Mouse (Mus musculus): ENCODE results near the gene B4galnt2.

DNA sequence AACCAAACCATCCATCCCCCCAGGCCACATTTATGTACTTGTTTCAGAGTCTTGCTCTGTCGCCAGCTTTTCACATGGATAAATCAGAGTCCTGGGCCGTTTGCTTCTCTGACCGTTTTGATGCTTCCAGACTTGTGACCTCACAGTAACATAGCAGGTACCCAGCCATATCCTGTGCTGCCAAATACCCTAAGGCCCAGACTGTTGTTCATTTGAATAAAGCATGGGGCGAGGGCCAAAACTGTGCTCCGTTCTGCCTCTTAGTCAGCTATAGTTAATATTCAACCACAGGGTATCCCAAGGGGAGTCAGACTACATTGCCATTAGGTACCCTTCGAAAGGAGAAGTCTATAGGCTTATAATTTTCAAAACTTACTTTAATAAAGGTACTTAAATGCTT, 21.7 kb upstream of the B4galnt2 start:
- TF ChIP-seq CTCF (IDR thresholded peaks at IDR 0.05; ENCODE audit: insufficient read depth, low read length) (no peak), POLR2A (IDR thresholded peaks at IDR 0.05; ENCODE audit: borderline replicate concordance, extremely low read depth, low read depth, low read length) (no peak)

All from lung, adult 2 months (tissue).